Mouse (Mus musculus) layer of hippocampus, postnatal 10 days (tissue): ENCODE measurements around the gene Zp1. TPM values are rescaled to one million over a fixed set of nuclear protein-coding genes. Genes with fewer than 3 reads are reported as not detected.

ENCODE experiments used
- DNase-seq, 2 experiments: peaks; one replicate each; pipeline ENCODE4 v3.0.0; 2021; ENCODE audit warnings: low spot score in 2 of 2
- total RNA-seq, 2 experiments: library from RNA; stranded (reverse); gene quantifications; 2 replicates each; pipeline ENCODE4 v1.2.3; 2021

Zp1 gene
- total RNA-seq, 2 experiments from 2014 or later, result not detected

- DNase-seq, result no peak
These were observed 5.7 kb upstream of the Zp1 start for GRCm38 (mm10) chr19:10926123-10926621.

DNA sequence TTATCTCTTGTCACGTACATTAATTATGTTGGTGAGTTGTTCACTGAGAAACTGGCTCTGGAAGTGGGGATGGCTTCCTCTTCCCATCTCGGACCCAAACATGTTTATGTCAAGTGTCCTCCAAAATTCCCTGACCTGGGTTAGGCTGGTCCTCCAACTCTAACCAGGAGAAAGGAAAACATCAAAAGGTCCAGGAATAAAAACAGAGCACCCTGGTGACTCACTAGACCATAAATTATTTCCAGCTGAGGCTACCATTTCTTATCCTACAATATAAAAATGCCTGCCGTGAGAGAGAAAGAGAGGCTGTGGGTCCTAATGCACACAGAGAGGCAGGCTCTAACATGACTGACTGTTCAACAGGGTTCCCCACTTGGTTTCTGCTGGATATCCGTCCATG, 3.8 kb upstream of the Zp1 start:
- no peak for DNase-seq

- DNase-seq, result no peak
These were observed 626 bp upstream of the Zp1 start for GRCm38 (mm10) chr19:10921058-10921457.

- DNase-seq, result no peak
These were observed 2.0 kb downstream of the Zp1 start for GRCm38 (mm10) chr19:10918321-10918991.

DNA sequence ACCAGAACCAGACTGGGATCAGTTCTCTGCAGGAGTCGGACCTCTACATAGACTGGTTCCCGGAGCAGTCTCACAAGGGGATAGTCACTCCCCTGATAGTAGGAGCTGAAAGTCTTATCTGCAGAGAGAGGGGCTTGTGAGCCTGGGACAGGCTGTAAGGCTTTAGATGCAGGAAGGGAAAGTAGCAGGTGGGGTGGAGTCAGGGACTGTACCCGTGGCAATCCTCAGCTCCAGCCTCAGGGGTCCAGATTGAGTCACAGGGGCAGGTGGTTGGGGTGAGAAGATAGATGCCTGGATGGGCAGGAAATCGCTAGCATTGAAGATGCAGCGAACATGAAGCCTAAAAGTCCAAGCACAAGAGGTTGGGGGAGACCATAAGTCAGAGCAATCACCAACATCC, 3.9 kb downstream of the Zp1 start:
- DNase-seq, result no peak

- DNase-seq, result no peak
These were observed 5.6 kb downstream of the Zp1 start for GRCm38 (mm10) chr19:10914870-10915269.

DNA sequence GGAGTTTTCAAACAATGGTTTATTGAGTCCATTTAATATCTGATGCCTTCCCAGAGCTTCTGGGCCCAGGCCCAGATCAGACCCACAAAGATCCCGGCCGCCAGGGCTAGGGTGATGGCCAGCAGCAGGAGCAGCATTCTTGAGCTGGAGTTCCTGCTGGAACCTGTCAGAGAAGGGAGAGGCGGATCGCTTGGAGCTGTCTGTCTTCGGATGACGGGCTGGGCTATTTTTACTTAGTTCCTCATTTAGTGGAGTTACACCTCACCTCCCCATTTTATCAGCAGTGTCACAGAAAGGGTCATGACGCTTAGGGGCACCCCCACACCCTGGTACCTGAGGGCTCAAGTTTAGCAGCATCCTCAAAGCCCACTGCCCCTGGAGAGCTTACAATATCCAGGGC, 6.1 kb downstream of the Zp1 start:
- DNase-seq, result no peak

GRCm38 (mm10) chr19:10909087-10909721, 11.2 kb downstream of the Zp1 start:
- DNase-seq, result no peak

GRCm38 (mm10) chr19:10907891-10908290, 12.5 kb downstream of the Zp1 start:
- DNase-seq, result peak; percentile 62 to 69

GRCm38 (mm10) chr19:10905728-10906000, 14.8 kb downstream of the Zp1 start:
- DNase-seq, result no peak

DNA sequence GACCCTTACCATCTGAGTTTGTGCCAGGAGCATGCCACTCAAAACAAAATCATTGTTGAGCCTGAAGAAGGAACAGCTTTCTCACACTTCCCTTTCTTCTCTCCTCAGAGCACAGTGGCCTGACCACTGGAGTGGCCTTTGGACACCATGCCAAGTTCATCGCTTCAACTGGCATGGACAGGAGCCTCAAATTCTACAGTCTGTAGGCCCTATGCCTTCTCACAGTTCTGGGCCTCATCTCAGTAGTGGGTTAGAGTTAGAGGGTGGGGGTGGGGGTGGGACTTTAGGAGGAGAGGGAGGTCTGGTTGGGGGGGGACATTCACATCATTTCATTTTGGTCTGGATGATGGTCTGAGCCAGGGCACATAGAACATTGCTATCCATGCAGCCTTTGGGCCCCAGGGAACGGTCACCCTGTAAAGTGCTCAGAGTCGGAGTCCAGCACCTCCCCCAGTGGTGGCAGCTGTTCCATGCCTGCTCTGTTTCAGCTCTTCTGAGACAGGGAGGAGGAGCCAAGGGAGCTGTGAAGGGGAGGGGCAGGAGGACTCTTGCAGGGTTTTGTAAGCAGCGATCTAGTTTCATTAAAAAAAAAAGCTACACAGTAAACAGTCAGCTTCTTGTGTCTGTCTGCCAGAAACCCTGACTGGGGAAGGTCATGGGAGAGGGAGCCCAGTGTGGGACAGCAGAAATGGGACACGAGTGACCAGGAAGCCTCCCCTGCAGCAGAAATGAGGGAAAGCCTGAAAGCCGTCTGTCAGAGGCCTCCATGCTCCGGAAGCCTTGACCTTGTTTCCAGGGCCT, 15.3 kb downstream of the Zp1 start:
- peak; percentile 32 to 61 for DNase-seq

DNA sequence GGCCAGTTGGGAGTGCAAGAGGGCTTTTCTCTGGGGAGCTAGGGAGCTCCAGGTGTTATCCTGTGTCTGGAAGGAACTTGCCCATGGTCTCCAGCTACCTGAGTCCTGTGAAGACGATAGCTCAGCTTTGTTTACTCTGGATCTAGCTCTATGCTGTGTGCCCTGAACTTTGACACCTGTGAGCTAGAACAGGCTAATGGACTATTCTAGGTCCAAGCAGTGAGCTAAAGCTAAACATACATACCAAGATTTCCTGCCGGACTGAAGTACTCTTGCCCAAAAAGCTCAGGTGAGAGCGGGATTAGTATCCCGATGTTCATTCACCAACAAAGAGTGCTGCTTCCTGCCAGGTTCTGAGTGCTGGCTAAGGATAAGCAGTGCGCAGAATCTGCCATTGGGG, 15.9 kb downstream of the Zp1 start:
- no peak for DNase-seq

- no peak for DNase-seq
These were observed 19.4 kb downstream of the Zp1 start for GRCm38 (mm10) chr19:10901046-10901445.

DNA sequence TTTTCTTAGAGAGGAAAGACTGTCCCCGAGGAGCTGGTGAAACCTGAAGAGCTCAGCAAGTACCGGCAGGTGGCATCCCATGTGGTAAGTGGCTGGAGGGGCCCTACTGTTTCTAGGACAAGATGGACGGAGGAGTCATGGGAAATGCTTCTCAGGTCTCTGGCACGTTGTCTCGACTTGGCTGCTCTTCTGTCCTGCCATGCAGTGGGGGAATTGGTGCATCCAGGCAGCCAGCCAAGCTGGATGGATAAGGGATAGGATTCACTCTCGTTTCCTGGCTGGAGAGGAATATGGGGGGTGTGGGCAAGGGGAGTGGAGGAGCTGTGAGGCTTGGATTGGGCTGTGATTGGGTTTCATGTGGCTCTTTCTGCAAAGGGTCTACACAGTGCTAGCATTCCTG, 20.1 kb downstream of the Zp1 start:
- no peak for DNase-seq

DNA sequence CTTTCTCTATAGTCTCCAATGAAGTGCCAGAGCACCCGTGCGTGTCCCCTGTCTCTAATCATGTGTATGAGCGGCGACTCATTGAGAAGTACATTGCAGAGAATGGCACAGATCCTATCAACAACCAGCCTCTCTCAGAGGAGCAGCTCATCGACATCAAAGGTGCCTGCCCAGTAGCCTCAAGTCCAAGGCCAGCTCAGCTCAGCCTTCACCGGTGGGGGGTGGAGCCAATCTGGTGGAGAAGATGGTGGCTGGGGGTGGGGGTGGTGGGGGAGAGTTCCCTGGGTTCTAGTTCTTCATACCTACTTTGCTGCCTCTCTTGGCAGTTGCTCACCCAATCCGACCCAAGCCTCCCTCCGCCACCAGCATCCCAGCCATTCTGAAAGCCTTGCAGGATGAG, 22.9 kb downstream of the Zp1 start:
- no peak for DNase-seq

- DNase-seq, result no peak
These were observed 23.6 kb downstream of the Zp1 start for GRCm38 (mm10) chr19:10896849-10897248.

GRCm38 (mm10) chr19:10895708-10896107, 24.7 kb downstream of the Zp1 start:
- no peak for DNase-seq

DNA sequence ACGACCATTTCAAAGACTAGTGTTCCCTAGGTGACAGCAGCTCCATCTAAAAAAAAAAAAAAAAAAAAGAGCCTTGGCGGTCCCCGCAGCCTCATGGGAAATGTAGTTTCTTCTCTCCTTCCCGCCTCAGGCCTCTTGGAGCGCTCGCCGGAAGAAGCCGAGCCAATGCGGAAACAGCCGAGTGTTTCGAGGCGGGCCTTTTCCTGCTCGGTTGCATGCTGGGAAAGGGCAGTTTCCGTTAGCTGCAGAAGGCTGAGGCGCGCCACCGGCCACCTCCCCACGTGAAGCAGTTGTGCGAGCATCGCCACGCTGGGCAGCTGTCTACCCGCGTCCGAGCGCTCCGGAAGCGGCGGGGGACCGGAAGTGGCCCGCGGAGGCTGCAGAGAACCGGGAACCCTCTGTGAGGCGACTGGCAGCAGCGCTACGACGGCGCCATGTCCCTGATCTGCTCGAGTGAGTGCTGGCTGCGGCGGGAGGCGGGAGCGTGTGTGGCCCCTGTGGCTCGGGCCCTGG, 25.4 kb downstream of the Zp1 start, which contains the start of gene Prpf19:
TSS of gene Prpf19 (plus strand) at position 216 of the 513 bp plus-strand sequence.
- peak; percentile 99 to 100 for DNase-seq

GRCm38 (mm10) chr19:10892201-10892600, 28.2 kb downstream of the Zp1 start:
- DNase-seq, result no peak

DNA sequence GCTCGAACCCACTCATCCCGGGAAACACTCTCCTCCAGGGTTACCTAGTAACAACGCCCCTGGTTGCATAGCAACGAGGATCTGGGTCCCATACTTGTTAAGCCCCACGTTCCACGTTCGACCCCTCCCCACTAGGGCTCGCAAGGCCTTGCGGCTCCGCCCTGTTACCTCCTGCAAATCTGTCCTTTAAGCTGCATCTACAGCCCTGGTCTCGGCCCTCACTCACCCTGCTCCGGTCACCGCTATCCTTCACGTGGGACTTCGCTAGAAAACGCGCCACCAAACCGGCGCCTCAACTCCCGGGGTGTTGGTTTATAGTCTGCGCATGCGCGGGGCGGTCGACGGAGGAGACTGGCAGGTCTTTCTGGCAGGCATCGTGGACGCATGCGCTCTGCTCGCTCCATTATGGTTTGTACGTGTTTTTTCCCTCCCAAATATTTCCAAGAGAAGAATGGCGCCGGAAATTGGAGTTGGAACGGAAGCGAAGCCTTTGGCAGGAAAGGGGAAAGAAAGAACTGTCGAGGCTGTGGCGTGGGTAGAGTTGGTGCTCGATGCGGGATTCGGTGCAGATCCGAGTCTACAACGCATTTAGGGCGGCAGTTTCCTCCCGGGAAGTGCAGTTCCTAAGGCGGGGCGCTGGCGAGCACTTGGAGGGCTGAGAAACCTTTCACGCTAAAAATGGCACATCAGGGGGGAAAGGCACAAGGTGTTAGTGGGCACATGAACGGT, 38.8 kb downstream of the Zp1 start, which contains the start of gene Tmem109:
TSS of gene Tmem109 (minus strand) at position 576 of the 729 bp plus-strand sequence.
- DNase-seq, result peak; percentile 90 to 95

DNA sequence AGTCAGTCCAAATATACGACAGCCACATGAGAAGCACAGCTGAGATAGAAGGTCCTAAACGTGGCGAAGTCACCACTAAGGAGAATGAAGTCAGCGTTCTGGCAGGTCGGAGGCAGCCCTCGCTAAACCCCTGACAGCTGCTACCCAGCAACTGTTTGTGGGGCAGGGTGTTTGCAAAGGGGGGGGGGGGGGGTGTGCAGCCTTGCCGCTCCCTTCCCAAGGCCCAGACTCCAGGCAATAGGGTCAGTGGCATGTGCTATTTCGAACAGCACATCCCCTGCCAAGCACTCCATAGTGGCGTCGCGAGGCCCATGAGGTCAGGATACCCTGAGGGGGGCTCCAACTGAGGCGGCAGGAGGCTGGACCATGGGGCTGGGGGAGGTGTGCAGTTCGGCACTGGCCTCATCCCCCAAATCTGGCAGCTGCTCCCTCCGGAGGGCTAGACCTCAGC, 39.4 kb downstream of the Zp1 start:
- DNase-seq, result no peak
